ENCODE assay signal across 8 mouse cellular contexts in the genomic region with DNA sequence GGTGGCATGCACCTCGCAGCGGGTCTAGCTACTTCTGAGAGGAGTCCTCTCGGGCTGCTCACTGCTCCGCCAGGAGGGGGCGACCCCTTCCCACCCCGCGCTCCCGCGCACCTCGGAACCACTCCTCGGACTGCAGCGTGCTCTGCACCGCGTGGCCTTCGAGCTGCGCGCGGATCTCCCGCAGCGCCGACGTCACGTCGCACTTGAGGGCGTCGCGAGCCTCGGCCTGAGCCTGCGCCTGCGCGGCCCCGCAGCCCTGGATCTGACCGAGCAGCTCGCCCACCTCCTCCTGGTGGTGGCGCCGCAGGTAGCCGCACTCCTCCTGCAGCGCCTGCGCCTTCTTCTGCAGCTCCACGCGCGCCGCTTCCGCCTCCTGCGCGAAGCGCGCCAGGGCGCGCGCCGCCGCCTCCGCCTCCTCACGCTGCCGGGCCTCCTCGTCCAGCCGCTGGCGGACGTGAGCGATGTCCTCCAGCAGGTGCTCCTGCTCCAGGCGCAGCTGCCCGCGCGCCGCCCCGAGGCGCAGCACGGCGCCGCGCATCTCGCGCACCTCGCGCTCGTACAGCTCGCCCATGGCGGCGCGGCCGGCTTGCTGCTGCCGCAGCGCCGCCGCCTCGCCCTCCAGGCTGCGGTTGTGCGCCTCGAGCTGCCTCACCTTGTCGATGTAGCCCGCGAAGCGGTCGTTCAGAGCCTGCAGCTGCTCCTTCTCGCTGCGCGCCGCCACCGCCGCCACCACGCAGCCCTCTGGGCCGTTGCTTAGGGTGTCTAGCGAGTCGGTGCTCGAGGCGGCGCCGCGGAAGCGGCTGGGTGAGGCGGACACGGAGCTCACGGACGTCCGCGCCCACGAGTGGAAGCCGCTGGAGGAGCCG. TPM values are rescaled to one million over a fixed set of nuclear protein-coding genes. Genes with fewer than 3 reads are reported as not detected.
DNase-seq lines count a peak whose midpoint lies in the region; ATAC-seq and TF ChIP-seq lines count a peak whose summit lies in the region.

No protein-coding gene starts in this region.

- peaks cover 15% of the 10 kb centered on the region for H3K27me3 ChIP-seq in heart, adult 2 months (ENCODE audit: control insufficient read depth, insufficient read depth, low read length)
- peaks cover 84% of the 10 kb centered on the region for H3K27me3 ChIP-seq in heart, embryonic 15.5 days
- peaks cover 75% of the 10 kb centered on the region for H3K27me3 ChIP-seq in liver, embryonic 11.5 days (replicated peaks; ENCODE audit: control insufficient read depth, insufficient read depth, low read length)
- H3K27me3 ChIP-seq in stomach, embryonic 15.5 days (replicated peaks) = peaks cover 69% of the 10 kb centered on the region

- H3K9ac ChIP-seq in heart, adult 2 months (ENCODE audit: low read depth, low read length) = no peak overlapping the region
- peak overlapping the region; percentile 16; the same call in 1 of the 2 replicates for H3K9ac ChIP-seq in heart, embryonic 15.5 days
- peak overlapping the region; percentile 45; the same call in 1 of the 2 replicates for H3K9ac ChIP-seq in liver, embryonic 11.5 days (ENCODE audit: low read depth, low read length)
- no peak overlapping the region for H3K9ac ChIP-seq in stomach, embryonic 15.5 days

- intact Hi-C loops in heart, adult 2 months (cut with DNase I) = no loop called here

- TF ChIP-seq POLR2A in heart, adult 2 months (IDR thresholded peaks at IDR 0.05; ENCODE audit: insufficient read depth, low read depth, low read length) = no peak

- TF ChIP-seq EP300 in heart, adult 2 months (IDR thresholded peaks at IDR 0.05; ENCODE audit: insufficient read depth, low read depth, low read length) = no peak

- H3K4me1 ChIP-seq in heart, adult 2 months (ENCODE audit: control insufficient read depth, insufficient read depth, low read length) = no peaks in the 10 kb centered on the region
- H3K4me1 ChIP-seq in heart, embryonic 15.5 days (replicated peaks) = peaks cover 21% of the 10 kb centered on the region
- peaks cover 14% of the 10 kb centered on the region for H3K4me1 ChIP-seq in liver, embryonic 11.5 days (replicated peaks; ENCODE audit: control insufficient read depth, insufficient read depth, low read length)
- peaks cover 7% of the 10 kb centered on the region for H3K4me1 ChIP-seq in stomach, embryonic 15.5 days

- WGBS in heart, adult 2 months = under 1% methylated on average over 120 of the region's 120 CpGs
- under 1% methylated on average over 116 of the region's 120 CpGs for WGBS in heart, embryonic 15.5 days
- WGBS in liver, embryonic 11.5 days = under 1% methylated on average over 116 of the region's 120 CpGs
- WGBS in stomach, embryonic 15.5 days = under 1% methylated on average over 119 of the region's 120 CpGs

- H3K4me2 ChIP-seq in heart, embryonic 15.5 days = peak overlapping the region; percentile 95
- peak overlapping the region; percentile 85 for H3K4me2 ChIP-seq in liver, embryonic 11.5 days
- H3K4me2 ChIP-seq in stomach, embryonic 15.5 days = peak overlapping the region; percentile 85

- no peaks in the 10 kb centered on the region for H3K79me2 ChIP-seq in heart, adult 2 months (replicated peaks; ENCODE audit: control insufficient read depth, insufficient read depth, low read length)

- no peak; the same call in 1 of the 2 replicates for TF ChIP-seq CTCF in heart, adult 2 months (IDR thresholded peaks at IDR 0.05)

- peak overlapping the region; percentile 45 for H3K4me3 ChIP-seq in heart, adult 2 months
- peak overlapping the region; percentile 54 for H3K4me3 ChIP-seq in heart, embryonic 15.5 days
- H3K4me3 ChIP-seq in liver, embryonic 11.5 days (ENCODE audit: low read depth, low read length) = peak overlapping the region; percentile 57
- H3K4me3 ChIP-seq in stomach, embryonic 15.5 days (replicated peaks) = peak overlapping the region; percentile 46

- H3K27ac ChIP-seq in heart, adult 2 months = no peak overlapping the region
- H3K27ac ChIP-seq in heart, embryonic 15.5 days = no peak overlapping the region
- H3K27ac ChIP-seq in liver, embryonic 11.5 days (ENCODE audit: low read depth, low read length) = no peak overlapping the region
- no peak overlapping the region for H3K27ac ChIP-seq in stomach, embryonic 15.5 days

- no peaks in the 10 kb centered on the region for H3K36me3 ChIP-seq in heart, adult 2 months (ENCODE audit: control insufficient read depth, insufficient read depth, low read length)
- no peaks in the 10 kb centered on the region for H3K36me3 ChIP-seq in heart, embryonic 15.5 days
- H3K36me3 ChIP-seq in liver, embryonic 11.5 days (ENCODE audit: control insufficient read depth, insufficient read depth, low read length) = no peaks in the 10 kb centered on the region
- H3K36me3 ChIP-seq in stomach, embryonic 15.5 days = no peaks in the 10 kb centered on the region

- ATAC-seq in heart, embryonic 15.5 days (replicated peaks; ENCODE audit: insufficient number of reproducible peaks, insufficient read depth, low FRiP score, low read depth) = peak; percentile 71
- peak; percentile 70 for ATAC-seq in liver, embryonic 11.5 days (replicated peaks; ENCODE audit: low FRiP score)
- ATAC-seq in stomach, embryonic 15.5 days (ENCODE audit: insufficient read depth, low FRiP score, low read depth) = peak; percentile 69

- H3K9me3 ChIP-seq in heart, embryonic 15.5 days (replicated peaks) = no peaks in the 10 kb centered on the region
- no peaks in the 10 kb centered on the region for H3K9me3 ChIP-seq in liver, embryonic 11.5 days (ENCODE audit: control insufficient read depth, low read length)
- no peaks in the 10 kb centered on the region for H3K9me3 ChIP-seq in stomach, embryonic 15.5 days

- peak; percentile 35 to 62 for DNase-seq in heart, adult 2 months
- no peak for DNase-seq in heart, adult 8-10 months (ENCODE audit: low spot score)
- DNase-seq in embryo, embryonic 11.5 days (ENCODE audit: low read depth, low spot score) = peak; percentile 42
- DNase-seq in kidney, postnatal 25 days = peak; percentile 28 to 57
- peak; percentile 64 for DNase-seq in liver, embryonic 11.5 days (ENCODE audit: low spot score)
- DNase-seq in naive thymus-derived CD4-positive, alpha-beta T cell, adult 2 months (ENCODE audit: low read depth) = peak; percentile 93

RNA-seq across cellular contexts. Expression of gene Nefh, which starts 0.7 kb away (rescaled TPM):
- under 1 TPM in 1 of 2 experiments, not detected in 1; 0.05 TPM for total RNA-seq in heart, adult 2 months (2021)
- 0.06 and 0.08 TPM in 2 replicates for polyA plus RNA-seq in heart, adult 2 months (2012; rRNA removed)
- not detected for total RNA-seq in heart, adult 8-10 months (2022)
- polyA plus RNA-seq in heart, embryonic 15.5 days (2015; fragmentation: Nextera tagmentation; extraction: Ambion mirVana) = 0.13 and 0.60 TPM in 2 replicates
- 0.90 and 1.1 TPM in 2 replicates for polyA plus RNA-seq in liver, embryonic 11.5 days (2014; fragmentation: Nextera tagmentation; extraction: Ambion mirVana)
- 0.50 and 0.75 TPM in 2 replicates for polyA plus RNA-seq in stomach, embryonic 15.5 days (2015; fragmentation: Nextera tagmentation; extraction: Ambion mirVana)

RNA-seq across cellular contexts. Expression of gene Ap1b1, which starts 39.4 kb away (rescaled TPM):
- 10 to 100 TPM; 48.1 to 48.6 TPM for total RNA-seq in heart, adult 2 months (2021)
- polyA plus RNA-seq in heart, adult 2 months (2012; rRNA removed) = 64.2 and 77.2 TPM in 2 replicates
- 10 to 100 TPM; 44.3 to 62.4 (median 54.2) TPM for total RNA-seq in heart, adult 8-10 months (2022)
- 32.1 and 44.9 TPM in 2 replicates for polyA plus RNA-seq in heart, embryonic 15.5 days (2015; fragmentation: Nextera tagmentation; extraction: Ambion mirVana)
- polyA plus RNA-seq in liver, embryonic 11.5 days (2014; fragmentation: Nextera tagmentation; extraction: Ambion mirVana) = 126 and 139 TPM in 2 replicates
- polyA plus RNA-seq in stomach, embryonic 15.5 days (2015; fragmentation: Nextera tagmentation; extraction: Ambion mirVana) = 57.5 and 60.2 TPM in 2 replicates

RNA-seq across cellular contexts. Expression of gene Thoc5, which starts 52.1 kb away (rescaled TPM):
- 10 to 100 TPM; 16.2 to 16.5 TPM for total RNA-seq in heart, adult 2 months (2021)
- 12.8 and 15.8 TPM in 2 replicates for polyA plus RNA-seq in heart, adult 2 months (2012; rRNA removed)
- total RNA-seq in heart, adult 8-10 months (2022) = 10 to 100 TPM; 14.9 to 19.8 (median 16.2) TPM
- polyA plus RNA-seq in heart, embryonic 15.5 days (2015; fragmentation: Nextera tagmentation; extraction: Ambion mirVana) = 18.9 and 22.5 TPM in 2 replicates
- 40.5 and 42.5 TPM in 2 replicates for polyA plus RNA-seq in liver, embryonic 11.5 days (2014; fragmentation: Nextera tagmentation; extraction: Ambion mirVana)
- 30.4 and 31.9 TPM in 2 replicates for polyA plus RNA-seq in stomach, embryonic 15.5 days (2015; fragmentation: Nextera tagmentation; extraction: Ambion mirVana)

Comparison
In these comparisons a context has a peak if more than half of its experiments do, and no peak if none do; other contexts are left out.
1. H3K9ac ChIP-seq: peak in heart, embryonic 15.5 days (single experiment) and liver, embryonic 11.5 days (single experiment); none in heart, adult 2 months (single experiment) and stomach, embryonic 15.5 days (single experiment).
2. Peak in every context shown above with its lines, with median percentiles within 50 percentile points of each other: H3K4me3 ChIP-seq, ATAC-seq and H3K4me2 ChIP-seq.